Mouse (Mus musculus) ES-Bruce4 (cell line): ENCODE results near the gene Vps39.

Source experiments
- CTCF ChIP-seq: IDR thresholded peaks from one replicate; pipeline ENCODE4 v1.8.1; 2011; ENCODE audit warnings: low read depth, low read length
- POLR2A ChIP-seq: IDR thresholded peaks from one replicate; pipeline ENCODE4 v1.8.1; 2011; ENCODE audit warnings: low read length; ENCODE audit not compliant: insufficient read depth

DNA sequence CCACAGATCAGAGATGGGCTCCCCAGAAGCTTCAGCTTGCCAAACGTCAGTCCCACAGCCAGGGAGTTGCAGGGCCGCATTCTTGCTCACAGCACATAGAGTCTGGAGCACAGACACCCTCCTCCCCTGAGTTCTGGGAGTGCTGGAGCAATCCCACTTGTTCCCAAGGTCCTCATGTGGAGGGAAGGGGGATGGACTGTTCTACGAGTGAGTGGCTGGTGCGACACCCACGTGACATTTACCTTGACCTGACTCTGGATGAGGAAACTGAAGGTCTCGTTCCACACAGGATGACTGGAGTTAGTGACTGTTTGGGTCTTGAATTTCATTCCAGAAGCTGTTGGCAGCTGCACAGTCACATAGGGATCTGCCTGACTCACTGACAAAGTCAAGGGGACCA lies 69.4 kb downstream of the Vps39 start:
- TF ChIP-seq CTCF (no peak), POLR2A (no peak)
